Mouse (Mus musculus) midbrain, embryonic 11.5 days (tissue): ENCODE results near the gene Ankmy1. TPM values are rescaled to one million over a fixed set of nuclear protein-coding genes. Genes with fewer than 3 reads are reported as not detected.

Experiments
- ATAC-seq: fragments of 200-750 bp; cut with Nextera tagmentation; 2 replicates; pipeline ENCODE4 v1.8.0; 2017; ENCODE audit warnings: moderate TSS enrichment, moderate library complexity; ENCODE audit not compliant: low FRiP score
- DNase-seq: peaks from one replicate; pipeline ENCODE4 v3.0.0; 2015; ENCODE audit warnings: low spot score; ENCODE audit errors: missing footprints
- H3K27ac ChIP-seq: fragments of 300-500 bp; sonication (generic); 2 replicates; pipeline ENCODE4 v1.5.1; 2014; ENCODE audit warnings: low read depth, low read length
- H3K27me3 ChIP-seq: fragments of 300-500 bp; sonication (generic); 2 replicates; pipeline ENCODE4 v1.6.1; 2014; ENCODE audit warnings: mild to moderate bottlenecking, low read length, moderate library complexity, mixed read lengths; ENCODE audit not compliant: control insufficient read depth, insufficient read depth
- H3K36me3 ChIP-seq: fragments of 300-500 bp; sonication (generic); 2 replicates; pipeline ENCODE4 v1.6.1; 2014; ENCODE audit warnings: mild to moderate bottlenecking, low read length, moderate library complexity, mixed read lengths; ENCODE audit not compliant: control insufficient read depth, insufficient read depth
- H3K4me1 ChIP-seq: fragments of 300-500 bp; sonication (generic); 2 replicates; pipeline ENCODE4 v1.6.1; 2014; ENCODE audit warnings: low read length; ENCODE audit not compliant: control insufficient read depth, insufficient read depth
- H3K4me2 ChIP-seq: fragments of 300-500 bp; sonication (generic); 2 replicates; pipeline ENCODE4 v1.6.1; 2014; ENCODE audit warnings: mild to moderate bottlenecking, moderate library complexity
- H3K4me3 ChIP-seq: fragments of 300-500 bp; sonication (generic); 2 replicates; pipeline ENCODE4 v1.5.1; 2014; ENCODE audit warnings: low read depth, low read length
- H3K9ac ChIP-seq: fragments of 300-500 bp; sonication (generic); 2 replicates; pipeline ENCODE4 v1.6.1; 2014; ENCODE audit warnings: low read length
- H3K9me3 ChIP-seq: fragments of 300-500 bp; sonication (generic); 2 replicates; pipeline ENCODE4 v1.6.1; 2016; ENCODE audit warnings: low read length; ENCODE audit not compliant: control insufficient read depth
- WGBS: fragments of 180-500 bp; shearing (Covaris S2); extraction: QIAGEN DNeasy Blood & Tissue Kit; methylation state at CpG from one replicate; pipeline ENCODE4 v1.1.7; 2014; 5-methylcytosine and 5-hydroxymethylcytosine counted together
- microRNA counts: library from miRNA; unstranded; fragments of <30 nt; microRNA quantifications from one replicate; lab custom pipeline; 2015
- microRNA-seq: library from miRNA; unstranded; fragments of <30 nt; microRNA quantifications from one replicate; pipeline ENCODE4, GENCODE M21; 2017
- polyA plus RNA-seq: library from polyadenylated mRNA; unstranded; fragments of >200 nt; fragmentation: Nextera tagmentation; extraction: Ambion mirVana; gene quantifications from 2 replicates; pipeline ENCODE4 v1.2.1, GENCODE M21; 2014

Gene Ankmy1
- polyA plus RNA-seq, 1 experiment from 2014 or later: 0.68 TPM

GRCm38 (mm10) chr1:92815756-92816294 is 86.9 kb downstream of the Ankmy1 start:
- Histone ChIP-seq H3K27ac (no peak overlapping the region), H3K4me2 (no peak overlapping the region), H3K36me3 (no peaks in the 10 kb centered on the region), H3K4me1 (no peaks in the 10 kb centered on the region), H3K27me3 (no peaks in the 10 kb centered on the region), H3K9ac (no peak overlapping the region), H3K4me3 (no peak overlapping the region), H3K9me3 (no peaks in the 10 kb centered on the region)
- DNase-seq (no peak), ATAC-seq (no peak)
- 89% methylated on average over 5 of the region's 5 CpGs for WGBS

DNA sequence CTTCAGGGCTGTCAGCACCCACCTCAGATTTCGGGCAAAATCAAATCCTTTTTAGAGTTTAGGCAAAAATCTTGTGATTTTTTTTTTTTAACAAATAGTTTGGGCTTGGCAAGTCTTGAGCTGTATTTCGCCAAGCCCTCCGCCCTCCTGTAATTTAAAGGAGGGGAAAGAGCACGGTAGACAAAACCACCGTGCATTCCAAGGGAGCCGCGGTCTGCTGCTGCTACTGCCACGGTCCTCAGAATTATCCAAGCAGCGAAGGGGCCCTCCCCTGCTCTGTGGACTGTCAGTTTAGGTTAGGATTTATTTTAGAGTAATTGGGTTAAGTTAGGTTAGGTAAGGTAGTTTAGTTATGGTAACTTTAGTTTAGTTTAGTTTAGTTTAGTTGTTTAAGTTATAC is 87.6 kb downstream of the Ankmy1 start:
- DNase-seq: no peak
- H3K4me2 ChIP-seq: no peak overlapping the region
- H3K4me1 ChIP-seq: no peaks in the 10 kb centered on the region
- no peak overlapping the region for H3K9ac ChIP-seq
- no peaks in the 10 kb centered on the region for H3K9me3 ChIP-seq
- no peak overlapping the region for H3K4me3 ChIP-seq
- H3K36me3 ChIP-seq: no peaks in the 10 kb centered on the region
- 62% methylated on average over 9 of the region's 9 CpGs for WGBS
- no peak overlapping the region for H3K27ac ChIP-seq
- no peaks in the 10 kb centered on the region for H3K27me3 ChIP-seq
- no peak for ATAC-seq

DNA sequence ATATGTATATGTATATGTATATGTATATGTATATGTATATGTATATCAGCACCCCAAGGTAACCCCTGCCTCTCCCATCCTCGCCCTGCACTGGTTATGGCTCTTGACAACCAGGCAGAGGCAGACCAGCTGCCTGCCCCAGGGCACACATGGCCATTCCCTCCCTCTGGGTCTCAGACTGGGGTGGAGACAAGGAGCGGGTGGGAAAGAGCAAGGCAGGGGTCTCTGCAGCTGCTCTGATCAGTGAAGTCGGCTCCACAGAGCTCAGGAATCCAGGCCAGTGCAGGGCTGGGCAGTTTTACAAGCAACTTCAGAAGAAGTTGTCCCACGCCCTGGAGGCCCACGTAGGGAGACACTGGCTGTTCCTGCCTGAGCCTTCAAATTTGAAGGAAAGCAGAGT is 88.4 kb downstream of the Ankmy1 start:
- Histone ChIP-seq H3K4me1 (no peaks in the 10 kb centered on the region), H3K36me3 (no peaks in the 10 kb centered on the region), H3K4me3 (no peak overlapping the region), H3K9me3 (peaks cover 3% of the 10 kb centered on the region; the same call in 1 of the 2 replicates), H3K9ac (no peak overlapping the region), H3K27ac (no peak overlapping the region), H3K4me2 (no peak overlapping the region), H3K27me3 (no peaks in the 10 kb centered on the region)
- ATAC-seq (no peak), DNase-seq (no peak)
- 81% methylated on average over 5 of the region's 5 CpGs for WGBS

MicroRNA genes within 50 kb of the gene (microRNA counts, 519-probe panel; counts per million panel counts)
- 5,576 counts per million, percentile 73 among the panel's probes with 10 or more counts for microRNA mmu-miR-149 (lab: Ali Mortazavi, UCI)

Small RNA genes within 50 kb of the gene (microRNA-seq; reads per million reads assigned to microRNA genes)
- gene Mir149: 9,682 reads per million, percentile 95 among the genes with 10 or more reads in this experiment

Other genes starting within 250 kb of the Ankmy1 start
- 32.1 and 41.8 TPM in 2 replicates for gene Gpc1, start 71.3 kb downstream of the Ankmy1 start, polyA plus RNA-seq
- 9.2 and 11.3 TPM in 2 replicates for gene Dusp28, start 4.1 kb upstream of the Ankmy1 start, polyA plus RNA-seq
- gene Rnpepl1, start 7.9 kb upstream of the Ankmy1 start, polyA plus RNA-seq: 13.3 TPM in 2 replicates
- 34.5 and 40.4 TPM in 2 replicates for gene Capn10, start 31.5 kb upstream of the Ankmy1 start, polyA plus RNA-seq
- gene Gpr35, start 48.0 kb upstream of the Ankmy1 start, polyA plus RNA-seq: 0.32 TPM in 1 of 2 replicates, not detected in the other
- not detected in 2 replicates for gene Aqp12, start 103.4 kb upstream of the Ankmy1 start, polyA plus RNA-seq
- gene Kif1a, start 199.0 kb upstream of the Ankmy1 start, polyA plus RNA-seq: 51.0 and 59.6 TPM in 2 replicates
- gene Agxt, start 232.3 kb upstream of the Ankmy1 start, polyA plus RNA-seq: not detected in 2 replicates